Mouse (Mus musculus): ENCODE measurements around the gene Cysltr1.
A peak's percentile ranks its signal among the peaks of the same experiment; 100 is the strongest.

The Cysltr1 gene

GRCm38 (mm10) chrX:106603386-106603785 lies at the start of gene Cysltr1:
Gene Cysltr1, minus strand, starts transcription at chrX:106603679.
- DNase-seq: peak in 1 of 2 experiments; percentile 12

DNA sequence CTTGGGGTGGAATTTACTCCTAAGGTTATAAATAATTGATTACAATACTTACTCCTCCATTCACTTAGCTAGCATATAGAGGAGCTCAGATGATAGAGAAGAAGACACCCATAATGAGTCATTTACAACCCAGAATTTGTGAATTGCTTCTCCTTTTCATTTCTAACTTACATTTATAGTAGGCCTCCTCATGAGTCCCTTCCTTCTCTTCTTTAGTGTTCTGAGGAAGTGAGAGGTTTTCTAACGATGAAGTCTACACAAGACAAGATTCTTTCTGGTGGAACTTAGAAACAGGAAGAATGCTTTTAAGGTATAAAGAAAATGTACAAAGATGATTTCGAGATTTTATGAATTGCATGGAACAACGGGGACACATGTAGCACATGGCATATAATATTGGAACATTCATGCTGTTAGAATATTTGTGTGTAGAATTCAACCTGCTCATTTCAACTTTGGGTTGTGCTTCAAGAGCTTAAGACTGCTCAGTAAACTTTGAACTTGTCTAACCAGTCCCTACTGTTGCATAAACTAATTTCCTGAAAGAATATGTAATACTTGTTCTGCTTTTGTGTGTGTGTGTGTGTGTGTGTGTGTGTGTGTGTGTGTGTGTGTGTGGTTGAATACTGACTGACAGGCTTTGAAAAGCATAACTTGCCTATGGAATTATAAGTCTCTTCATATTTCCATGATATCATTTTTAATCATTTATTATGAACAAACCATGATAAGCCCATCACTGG lies 31.5 kb upstream of the Cysltr1 start:
- no peak for DNase-seq

GRCm38 (mm10) chrX:106633543-106633942 lies 30.1 kb upstream of the Cysltr1 start:
- DNase-seq: no peak

GRCm38 (mm10) chrX:106628514-106628913 lies 25.0 kb upstream of the Cysltr1 start:
- DNase-seq: no peak

DNA sequence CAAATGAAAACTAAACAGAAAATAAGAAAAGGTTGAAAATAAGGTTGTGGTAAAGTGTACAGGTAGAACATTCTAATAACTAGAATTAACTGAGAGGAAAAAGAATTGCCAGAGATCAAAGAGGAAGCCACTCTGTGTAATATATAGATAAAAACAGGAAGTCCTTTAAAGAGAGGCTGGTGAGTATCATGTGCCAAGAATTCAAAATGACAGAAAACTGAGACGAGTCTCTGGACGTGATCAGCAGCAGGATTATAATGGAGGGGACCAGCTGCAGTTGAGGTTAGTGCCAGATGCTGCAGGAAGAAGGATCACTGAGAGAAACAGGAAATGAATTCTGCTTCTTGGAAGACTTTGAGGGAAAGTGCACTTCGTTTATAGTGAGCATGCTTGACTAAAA lies 20.2 kb upstream of the Cysltr1 start:
- DNase-seq: no peak

- no peak for DNase-seq
These were observed 19.0 kb upstream of the Cysltr1 start for GRCm38 (mm10) chrX:106622512-106622911.

DNA sequence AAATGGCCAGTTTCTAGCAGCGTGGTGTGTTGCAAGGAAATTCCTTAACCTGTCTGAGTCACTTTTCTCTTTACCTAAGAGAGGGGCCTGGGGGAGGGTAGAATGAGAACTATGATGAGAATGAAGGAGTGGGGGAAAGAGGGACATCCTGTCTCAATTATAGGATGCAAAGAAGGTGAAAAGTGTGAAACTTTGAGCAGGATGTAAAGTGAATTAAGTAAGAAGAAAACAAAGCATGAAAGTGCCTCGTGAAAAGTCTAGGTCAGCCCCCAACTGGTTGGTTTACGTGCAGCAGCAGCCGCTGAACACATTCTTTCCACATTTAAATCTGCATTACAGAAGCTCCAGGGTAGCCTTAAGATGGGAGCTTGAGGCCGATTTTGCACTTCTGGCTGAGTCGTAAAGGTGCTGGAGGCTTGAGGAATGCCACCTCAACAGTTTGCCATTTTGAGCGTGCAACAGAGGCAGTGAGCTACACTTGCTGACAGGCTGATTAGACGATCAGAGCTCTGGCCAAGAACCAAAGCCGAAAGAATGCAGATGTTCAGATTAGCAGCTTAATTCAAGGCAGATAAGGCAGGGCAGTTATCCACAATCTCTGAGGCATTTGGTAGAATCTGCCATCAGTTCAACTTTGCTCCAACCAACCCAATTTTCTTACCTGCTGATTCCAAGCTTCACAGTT lies 763 bp downstream of the Cysltr1 start:
- peak in 1 of 2 experiments; percentile 8 for DNase-seq

- DNase-seq: no peak
These were observed 7.6 kb downstream of the Cysltr1 start for GRCm38 (mm10) chrX:106595904-106596303.

GRCm38 (mm10) chrX:106593914-106594313 lies 9.6 kb downstream of the Cysltr1 start:
- no peak for DNase-seq

- no peak for DNase-seq
These were observed 20.6 kb downstream of the Cysltr1 start, which contains the start of gene Gm5127 for GRCm38 (mm10) chrX:106582886-106583285. Gene Gm5127, plus strand, starts transcription at chrX:106583186.

GRCm38 (mm10) chrX:106582197-106582596 lies 21.3 kb downstream of the Cysltr1 start:
- no peak for DNase-seq

- DNase-seq: no peak
These were observed 23.1 kb downstream of the Cysltr1 start for GRCm38 (mm10) chrX:106580410-106580809.

- DNase-seq: no peak
These were observed 24.5 kb downstream of the Cysltr1 start for GRCm38 (mm10) chrX:106578966-106579365.

GRCm38 (mm10) chrX:106555457-106555856 lies 48.0 kb downstream of the Cysltr1 start:
- DNase-seq: no peak

GRCm38 (mm10) chrX:106536359-106536758 lies 67.1 kb downstream of the Cysltr1 start:
- no peak for DNase-seq

Data from kidney, postnatal 4 days (tissue).